Mouse (Mus musculus) ovary, postnatal 14 days (tissue): ENCODE measurements around the gene Hsd11b2.
"Not testable (repeated sequence)": the region's sequence is repeated elsewhere in the genome, so short reads cannot be mapped to it uniquely, and the experiment has no call there.

Experiments used
- DNase-seq: peaks from one replicate; pipeline ENCODE4 v3.0.0; 2022; ENCODE audit warnings: low spot score

The Hsd11b2 gene

DNA sequence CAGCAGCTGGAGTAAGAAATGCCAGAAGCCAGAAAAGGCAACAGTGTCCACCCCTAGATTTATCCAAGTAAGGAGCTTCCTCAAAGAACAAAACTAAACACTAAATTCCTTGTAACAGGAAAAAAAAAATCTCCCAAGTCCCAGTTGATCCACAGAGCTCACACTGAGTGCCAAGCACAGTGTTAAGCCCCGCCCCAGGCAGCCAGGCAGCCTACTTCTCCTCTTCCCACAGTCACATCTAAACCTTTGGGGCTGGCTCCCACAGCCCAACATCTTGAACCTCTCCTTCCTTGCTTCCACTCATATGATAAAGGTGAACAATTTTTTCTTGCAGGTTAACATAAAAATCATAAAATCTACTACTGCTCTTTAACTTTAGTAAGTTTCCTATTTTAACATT lies 45.3 kb downstream of the Hsd11b2 start:
- no peak for DNase-seq

DNA sequence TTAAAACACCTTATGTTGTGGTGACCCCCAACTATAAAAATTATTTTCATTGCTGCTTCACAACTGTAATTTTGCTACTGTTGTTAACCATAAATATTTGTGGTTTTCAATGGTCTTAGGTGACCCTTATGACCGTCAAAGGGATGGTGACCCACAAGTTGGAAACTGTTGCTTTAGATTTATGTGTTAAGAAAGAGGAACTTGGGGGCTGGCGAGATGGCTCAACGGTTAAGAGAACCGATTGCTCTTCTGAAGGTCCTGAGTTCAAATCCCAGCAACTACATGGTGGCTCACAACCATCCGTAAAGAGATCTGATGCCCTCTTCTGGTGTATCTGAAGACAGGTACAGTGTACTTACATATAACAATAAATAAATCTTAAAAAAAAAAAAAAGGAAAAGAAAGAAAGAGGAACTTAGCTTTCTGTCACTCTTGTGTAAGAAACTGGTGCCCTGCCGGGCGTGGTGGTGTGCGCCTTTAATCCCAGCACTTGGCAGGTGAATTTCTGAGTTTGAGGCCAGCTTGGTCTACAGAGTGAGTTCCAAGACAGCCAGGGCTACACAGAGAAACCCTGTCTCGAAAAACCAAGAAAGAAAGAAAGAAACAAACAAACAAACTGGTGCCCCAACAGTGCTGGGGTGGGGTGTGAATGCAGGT lies 46.1 kb downstream of the Hsd11b2 start:
- DNase-seq, result not testable (repeated sequence)

DNA sequence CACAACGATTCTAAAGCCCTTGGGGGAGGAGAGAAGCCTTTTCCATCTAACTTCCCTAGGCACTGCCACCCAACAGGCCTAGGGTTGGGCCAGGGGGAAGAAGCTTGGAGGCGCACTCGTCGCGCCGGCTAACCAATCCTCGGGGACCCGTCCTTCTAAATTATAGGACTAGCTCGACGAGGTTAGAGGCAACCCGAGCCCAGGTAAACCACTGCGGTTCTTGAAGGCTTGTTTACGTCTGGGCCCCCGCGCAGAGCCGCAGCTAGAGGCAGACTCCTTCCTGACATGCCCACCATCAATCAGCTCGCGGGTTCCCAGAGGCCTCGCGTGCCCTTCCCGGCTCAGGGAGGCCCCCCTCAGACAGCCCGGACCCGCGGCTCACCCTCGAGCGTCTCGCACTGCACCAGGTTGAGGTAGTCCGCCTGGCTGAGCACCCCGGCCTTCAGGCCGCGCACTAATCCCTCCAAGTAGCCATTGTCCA lies 46.9 kb downstream of the Hsd11b2 start:
- no peak for DNase-seq

DNA sequence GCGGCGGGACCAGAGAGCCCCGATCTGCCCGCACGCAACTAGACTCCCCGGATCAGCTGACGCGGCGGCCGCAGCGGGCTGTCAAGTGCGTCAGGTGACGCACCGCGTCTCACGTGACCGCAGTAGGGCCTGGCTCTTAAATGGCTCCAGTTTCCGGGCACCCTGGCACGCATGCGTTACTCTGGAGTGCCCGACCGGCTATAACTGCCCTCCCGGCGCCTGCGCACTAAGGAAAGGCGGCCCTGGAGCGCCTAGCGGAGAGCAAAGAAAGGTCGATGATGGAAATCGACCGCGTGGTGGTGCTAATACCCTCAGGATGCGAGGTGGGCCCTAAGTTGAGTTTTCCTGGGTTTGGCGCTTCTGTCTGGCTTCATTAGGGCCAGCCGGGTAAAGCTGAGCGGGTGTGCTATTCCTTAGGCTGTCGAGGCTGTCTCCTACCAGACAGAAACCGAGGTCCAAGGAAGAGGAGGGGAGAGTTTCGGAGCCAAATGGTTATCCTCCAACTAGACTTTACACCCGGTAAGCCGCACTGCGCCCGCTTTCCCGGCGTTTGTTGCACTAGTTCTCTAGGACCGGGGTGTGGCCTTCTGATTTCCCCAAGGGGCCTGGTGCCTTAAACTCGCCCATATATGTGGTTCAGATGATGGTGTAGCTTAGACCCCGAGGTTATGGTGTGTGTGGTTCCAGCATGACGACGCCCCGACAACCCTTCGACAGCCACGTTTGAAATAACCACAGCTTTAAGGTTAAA lies 47.6 kb downstream of the Hsd11b2 start, which contains the start of gene Atp6v0d1:
Gene Atp6v0d1, minus strand, starts transcription at position 96 of the 751 bp plus-strand sequence.
- DNase-seq, result peak; percentile 95

DNA sequence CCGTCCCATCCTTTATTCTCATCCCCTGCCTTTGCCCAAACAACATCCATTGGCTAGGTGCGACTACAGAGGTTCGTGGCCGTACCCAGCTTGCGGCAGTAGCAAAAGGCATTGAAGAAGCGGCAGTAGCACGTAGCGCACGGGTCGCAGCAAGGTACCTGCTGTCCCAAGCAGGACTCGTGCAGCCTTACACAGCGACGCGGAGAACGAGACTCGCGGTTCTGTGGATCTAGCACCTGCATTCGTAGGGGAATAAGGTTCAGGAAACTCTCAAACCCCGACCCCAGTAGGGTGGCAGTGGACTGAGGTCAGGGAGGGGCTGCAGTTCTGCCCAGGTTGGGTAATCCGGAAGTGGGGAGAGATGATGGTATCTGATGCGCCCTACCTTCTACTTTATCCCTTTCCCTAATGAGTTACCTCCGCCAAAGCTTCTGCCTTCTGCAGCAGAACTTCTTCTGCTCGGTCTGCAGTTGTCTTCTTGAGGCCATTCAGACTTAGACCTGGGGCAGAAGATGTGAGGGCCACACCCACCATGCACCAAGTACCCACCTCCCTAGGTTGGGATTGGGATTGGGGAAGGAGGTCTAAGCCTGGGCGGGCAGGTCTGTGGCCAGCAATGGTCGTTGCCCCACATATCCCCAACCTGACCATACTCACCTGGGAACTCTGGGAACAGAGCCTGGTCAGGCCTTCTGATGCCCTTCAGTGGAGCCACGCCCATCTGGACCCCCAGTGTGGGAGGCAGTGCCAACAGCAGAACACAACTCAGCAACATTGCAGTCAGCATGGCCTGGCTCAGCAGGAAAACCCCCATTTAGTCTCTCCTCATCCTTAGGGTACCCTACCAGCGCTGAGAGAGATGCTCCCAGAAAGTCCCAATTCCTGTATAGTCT lies 48.4 kb downstream of the Hsd11b2 start:
- DNase-seq, result no peak

DNA sequence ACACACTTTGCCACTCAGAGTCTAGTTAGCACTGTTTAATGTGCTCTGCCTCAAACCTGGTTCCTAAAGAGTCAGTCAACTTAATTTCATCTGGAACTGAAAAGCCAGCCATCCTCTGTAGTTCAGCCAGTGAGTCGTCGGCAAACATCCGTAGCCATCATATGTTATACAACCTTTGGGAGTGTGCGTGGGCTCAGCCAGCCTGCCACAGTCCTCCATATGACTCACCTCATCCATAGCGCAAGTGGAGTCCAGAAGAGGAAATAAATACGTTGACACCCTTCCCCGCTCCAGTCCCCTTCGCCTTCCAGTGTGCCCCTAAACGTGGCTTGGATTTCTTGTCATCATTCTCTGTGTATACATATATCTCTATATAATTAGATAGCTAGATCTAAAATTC lies 53.3 kb downstream of the Hsd11b2 start:
- no peak for DNase-seq

DNA sequence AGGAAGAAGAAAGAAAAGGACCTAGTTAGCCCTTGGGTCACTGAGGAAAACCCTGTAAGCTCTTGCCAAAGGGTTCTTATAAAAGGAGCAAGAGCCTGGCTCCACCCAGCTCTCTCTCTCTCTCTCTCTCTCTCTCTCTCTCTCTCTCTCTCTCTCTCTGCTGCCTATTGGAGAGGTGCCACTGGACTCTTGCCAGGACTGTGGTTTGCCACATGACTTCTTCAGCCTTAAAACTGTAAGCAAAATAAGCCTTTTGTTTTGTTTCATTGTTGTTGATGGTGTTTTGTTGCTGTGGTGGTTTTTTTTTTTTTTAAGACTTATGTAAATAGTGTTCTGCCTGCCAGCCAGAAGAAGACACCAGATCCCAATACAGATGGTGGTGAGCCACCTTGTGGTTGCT lies 54.9 kb downstream of the Hsd11b2 start:
- DNase-seq, result peak; percentile 60
